Comparison of ENCODE assay signal across 23 mouse cellular contexts in genomic region chr1:36246688-36247087, GRCm38 (mm10). TPM values are rescaled to one million over a fixed set of nuclear protein-coding genes. Genes with fewer than 3 reads are reported as not detected.
A peak's percentile ranks its signal among the peaks of the same experiment; 100 is the strongest.
DNase-seq lines count a peak whose midpoint lies in the region; ATAC-seq and TF ChIP-seq lines count a peak whose summit lies in the region.
"Had no signal": no experiment of that assay in that cellular context is flagged by ENCODE, and none has a peak within 500 bp of the region (broad histone marks: within the 10 kb centered on the region; RNA-seq: fewer than 3 reads in every experiment).

No protein-coding gene starts in this region.

- no peaks in the 10 kb centered on the region for H3K36me3 ChIP-seq in forebrain, embryonic 12.5 days (replicated peaks)
- no peaks in the 10 kb centered on the region for H3K36me3 ChIP-seq in forebrain, postnatal 0 days (ENCODE audit: insufficient read depth)
- no peaks in the 10 kb centered on the region for H3K36me3 ChIP-seq in hindbrain, embryonic 13.5 days
- no peaks in the 10 kb centered on the region for H3K36me3 ChIP-seq in hindbrain, embryonic 11.5 days (ENCODE audit: control insufficient read depth, insufficient read depth, low read length)
- H3K36me3 ChIP-seq: hindbrain, embryonic 15.5 days; intestine, embryonic 15.5 days had no signal

- TF ChIP-seq POLR2A in brain, embryonic 14.5 days (IDR thresholded peaks at IDR 0.05; ENCODE audit: borderline replicate concordance, extremely low read depth, insufficient read depth, insufficient read length, poor library complexity, severe bottlenecking), result no peak

- H3K4me3 ChIP-seq in forebrain, embryonic 12.5 days (replicated peaks), result no peak overlapping the region
- no peak overlapping the region for H3K4me3 ChIP-seq in forebrain, postnatal 0 days (ENCODE audit: low read depth, low read length)
- no peak overlapping the region for H3K4me3 ChIP-seq in hindbrain, embryonic 13.5 days
- no peak overlapping the region for H3K4me3 ChIP-seq in hindbrain, embryonic 11.5 days (ENCODE audit: low read depth, low read length)
- H3K4me3 ChIP-seq: forebrain, embryonic 10.5 days; gastrocnemius, adult 2 months; hindbrain, embryonic 15.5 days; intestine, embryonic 15.5 days had no signal

- no peak overlapping the region for H3K4me2 ChIP-seq in forebrain, embryonic 12.5 days
- H3K4me2 ChIP-seq in forebrain, postnatal 0 days (ENCODE audit: low read depth), result no peak overlapping the region
- H3K4me2 ChIP-seq in hindbrain, embryonic 13.5 days, result no peak overlapping the region
- H3K4me2 ChIP-seq in hindbrain, embryonic 11.5 days (replicated peaks; ENCODE audit: low read depth, low read length), result no peak overlapping the region
- H3K4me2 ChIP-seq: heart, embryonic 11.5 days; hindbrain, embryonic 15.5 days; intestine, embryonic 15.5 days had no signal

- TF ChIP-seq CTCF in forebrain, postnatal 0 days (IDR thresholded peaks at IDR 0.05; ENCODE audit: low read depth), result no peak
- no peak for TF ChIP-seq CTCF in brain, embryonic 14.5 days (IDR thresholded peaks at IDR 0.05; ENCODE audit: borderline replicate concordance, extremely low read depth, insufficient read depth, insufficient read length)

- no peak overlapping the region for H3K27ac ChIP-seq in forebrain, embryonic 12.5 days
- H3K27ac ChIP-seq in forebrain, postnatal 0 days (ENCODE audit: low read depth, low read length), result no peak overlapping the region
- H3K27ac ChIP-seq in hindbrain, embryonic 13.5 days, result no peak overlapping the region
- no peak overlapping the region for H3K27ac ChIP-seq in hindbrain, embryonic 11.5 days (ENCODE audit: low read depth, low read length)
- H3K27ac ChIP-seq: forebrain, embryonic 10.5 days; gastrocnemius, adult 2 months; hindbrain, embryonic 15.5 days; intestine, embryonic 15.5 days had no signal

- no peak for ATAC-seq in forebrain, embryonic 12.5 days (ENCODE audit: low FRiP score)
- ATAC-seq in forebrain, postnatal 0 days, result no peak
- no peak for ATAC-seq in hindbrain, embryonic 13.5 days (ENCODE audit: low FRiP score)
- no peak for ATAC-seq in hindbrain, embryonic 11.5 days (ENCODE audit: low FRiP score)
- ATAC-seq: activated CD4-positive, CD25-positive, alpha-beta regulatory T cell, adult 4 months; forebrain, embryonic 16.5 days; intestine, embryonic 15.5 days; Patski had no signal

- WGBS in forebrain, embryonic 12.5 days, result 49% methylated on average over 6 of the region's 6 CpGs
- WGBS in forebrain, postnatal 0 days, result 42% methylated on average over 6 of the region's 6 CpGs
- 48% methylated on average over 6 of the region's 6 CpGs for WGBS in hindbrain, embryonic 13.5 days
- WGBS in hindbrain, embryonic 11.5 days, result 52% methylated on average over 6 of the region's 6 CpGs

- 0 out of 2 replicates have a peak overlapping the region, but pooled peaks have one; percentile 34 for H3K9ac ChIP-seq in forebrain, embryonic 12.5 days
- no peak overlapping the region for H3K9ac ChIP-seq in forebrain, postnatal 0 days
- H3K9ac ChIP-seq in hindbrain, embryonic 13.5 days, result peak overlapping the region; percentile 43; the same call in 1 of the 2 replicates
- H3K9ac ChIP-seq in hindbrain, embryonic 11.5 days (ENCODE audit: low read depth, low read length), result no peak overlapping the region
- H3K9ac ChIP-seq: hindbrain, embryonic 15.5 days; intestine, embryonic 15.5 days had no signal

- H3K27me3 ChIP-seq in forebrain, embryonic 12.5 days, result no peaks in the 10 kb centered on the region
- H3K27me3 ChIP-seq in forebrain, postnatal 0 days (ENCODE audit: insufficient read depth, low read length), result no peaks in the 10 kb centered on the region
- no peaks in the 10 kb centered on the region for H3K27me3 ChIP-seq in hindbrain, embryonic 13.5 days
- H3K27me3 ChIP-seq in hindbrain, embryonic 11.5 days (ENCODE audit: control insufficient read depth, insufficient read depth, low read length), result no peaks in the 10 kb centered on the region
- H3K27me3 ChIP-seq: hindbrain, embryonic 15.5 days; intestine, embryonic 15.5 days; Patski had no signal

- H3K9me3 ChIP-seq in forebrain, embryonic 12.5 days, result no peaks in the 10 kb centered on the region
- no peaks in the 10 kb centered on the region for H3K9me3 ChIP-seq in forebrain, postnatal 0 days (ENCODE audit: low read length)
- no peaks in the 10 kb centered on the region for H3K9me3 ChIP-seq in hindbrain, embryonic 13.5 days
- no peaks in the 10 kb centered on the region for H3K9me3 ChIP-seq in hindbrain, embryonic 11.5 days (ENCODE audit: control insufficient read depth, low read length)
- H3K9me3 ChIP-seq: forebrain, embryonic 10.5 days; G1E; hindbrain, embryonic 15.5 days; intestine, embryonic 15.5 days had no signal

- no peak for DNase-seq in forebrain, postnatal 0 days
- no peak for DNase-seq in hindbrain, embryonic 11.5 days (ENCODE audit: low spot score)
- peak; percentile 53 for DNase-seq in ES-CJ7 (ENCODE audit: low read depth, low spot score)
- peak; percentile 47 for DNase-seq in brain, embryonic 14.5 days (ENCODE audit: low read depth)
- no peak for DNase-seq in layer of hippocampus, postnatal 10 days (ENCODE audit: low spot score in 2 of 2)
- DNase-seq: adrenal gland, adult 8-10 months; adrenal gland, postnatal 25 days; cerebellum, adult 18-20 months; cerebellum, adult 9-10 months; cerebellum, postnatal 14 days; gastrocnemius, adult 2 months; gastrocnemius, postnatal 14 days; heart, adult 11 months had no signal

- peaks cover 26% of the 10 kb centered on the region for H3K4me1 ChIP-seq in forebrain, embryonic 12.5 days
- peaks cover 9% of the 10 kb centered on the region; the same call in 1 of the 2 replicates for H3K4me1 ChIP-seq in forebrain, postnatal 0 days (ENCODE audit: insufficient read depth)
- peaks cover 30% of the 10 kb centered on the region for H3K4me1 ChIP-seq in hindbrain, embryonic 13.5 days (replicated peaks)
- 0 out of 2 replicates have a peak, but pooled peaks cover 4% of the 10 kb centered on the region for H3K4me1 ChIP-seq in hindbrain, embryonic 11.5 days (replicated peaks; ENCODE audit: control insufficient read depth, insufficient read depth, low read length)

RNA-seq across cellular contexts. Expression of gene Uggt1, which starts 2.2 kb away (rescaled TPM):
- polyA plus RNA-seq in forebrain, embryonic 12.5 days (2016; fragmentation: Nextera tagmentation; extraction: Ambion mirVana), result 59.8 and 65.3 TPM in 2 replicates
- total RNA-seq in forebrain, postnatal 0 days (2014; rRNA removed), result 38.6 and 54.1 TPM in 2 replicates
- 19.2 and 24.5 TPM in 2 replicates for polyA plus RNA-seq in forebrain, postnatal 0 days (2015; fragmentation: Nextera tagmentation; extraction: Ambion mirVana)
- 44.6 and 45.3 TPM in 2 replicates for polyA plus RNA-seq in hindbrain, embryonic 13.5 days (2015; fragmentation: Nextera tagmentation; extraction: Ambion mirVana)
- polyA plus RNA-seq in hindbrain, embryonic 11.5 days (2014; fragmentation: Nextera tagmentation; extraction: Ambion mirVana), result 76.3 and 97.6 TPM in 2 replicates
- polyA plus RNA-seq in brain, embryonic 14.5 days (2012; rRNA removed), result 23.2 and 30.6 TPM in 2 replicates
- 10 to 100 TPM; 42.3 to 46.1 TPM for total RNA-seq in layer of hippocampus, postnatal 10 days (2021)

RNA-seq across cellular contexts. Expression of gene Neurl3, which starts 27.8 kb away (rescaled TPM):
- 0.34 and 0.45 TPM in 2 replicates for polyA plus RNA-seq in forebrain, embryonic 12.5 days (2016; fragmentation: Nextera tagmentation; extraction: Ambion mirVana)
- total RNA-seq in forebrain, postnatal 0 days (2014; rRNA removed), result 0.43 and 0.54 TPM in 2 replicates
- 0.53 and 0.85 TPM in 2 replicates for polyA plus RNA-seq in forebrain, postnatal 0 days (2015; fragmentation: Nextera tagmentation; extraction: Ambion mirVana)
- polyA plus RNA-seq in hindbrain, embryonic 13.5 days (2015; fragmentation: Nextera tagmentation; extraction: Ambion mirVana), result 1.3 and 1.4 TPM in 2 replicates
- 0.32 and 1.3 TPM in 2 replicates for polyA plus RNA-seq in hindbrain, embryonic 11.5 days (2014; fragmentation: Nextera tagmentation; extraction: Ambion mirVana)
- polyA plus RNA-seq in brain, embryonic 14.5 days (2012; rRNA removed), result 0.87 and 1.3 TPM in 2 replicates
- total RNA-seq in layer of hippocampus, postnatal 10 days (2021), result under 1 TPM; 0.54 to 0.62 TPM

Comparison
In these comparisons a context has a peak if more than half of its experiments do, and no peak if none do; other contexts are left out.
1. H3K9ac ChIP-seq: peak in forebrain, embryonic 12.5 days (single experiment) and hindbrain, embryonic 13.5 days (single experiment); none in forebrain, postnatal 0 days (single experiment) and hindbrain, embryonic 11.5 days (single experiment).
2. DNase-seq: peak in ES-CJ7 (single experiment) and brain, embryonic 14.5 days (single experiment); none in forebrain, postnatal 0 days (single experiment), hindbrain, embryonic 11.5 days (single experiment) and layer of hippocampus, postnatal 10 days (0 of 2).